Mouse (Mus musculus) cortical plate, adult 2 months (tissue): Measurements from ENCODE around the gene Acsbg2.

ENCODE experiments used
- CTCF ChIP-seq: fragments of 200-500 bp; IDR thresholded peaks from 2 replicates; pipeline ENCODE4 v1.5.1; 2011; ENCODE audit warnings: mild to moderate bottlenecking, control low read depth, low read length; ENCODE audit not compliant: insufficient read depth; ENCODE audit errors: extremely low read depth
- POLR2A ChIP-seq: fragments of 200-500 bp; IDR thresholded peaks from 2 replicates; pipeline ENCODE4 v1.6.1; 2011; ENCODE audit warnings: mild to moderate bottlenecking, low read length, control low read depth; ENCODE audit not compliant: insufficient read depth; ENCODE audit errors: extremely low read depth

DNA sequence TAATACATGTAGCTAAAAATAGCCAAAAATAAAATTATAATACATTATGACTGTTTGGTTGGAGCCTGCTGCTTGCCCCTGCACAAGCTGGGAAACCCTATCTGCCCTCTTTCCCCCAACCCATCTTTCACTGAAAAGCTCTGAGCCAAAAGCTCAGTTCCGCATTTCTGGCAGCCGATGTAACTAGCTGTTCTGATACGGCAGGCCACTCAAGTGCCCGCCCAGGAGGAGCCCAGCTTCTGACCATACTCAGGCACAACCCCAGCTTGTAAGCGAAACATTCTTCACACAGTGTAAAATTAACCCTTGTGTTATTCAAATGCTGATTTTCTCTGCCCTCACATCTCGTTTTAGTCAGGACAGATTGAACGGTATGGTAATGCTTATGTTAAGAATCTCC, 15.3 kb downstream of the Acsbg2 start:
- TF ChIP-seq CTCF (no peak), POLR2A (no peak)
